Mouse (Mus musculus): ENCODE results near the gene Atp2a2.
"Not testable (repeated sequence)": the region's sequence is repeated elsewhere in the genome, so short reads cannot be mapped to it uniquely, and the experiment has no call there.

The Atp2a2 gene

GRCm38 (mm10) chr5:122449946-122450345 is 52.1 kb downstream of the Atp2a2 start:
- no peak for DNase-seq

GRCm38 (mm10) chr5:122448869-122449268 is 53.2 kb downstream of the Atp2a2 start:
- no peak for DNase-seq

GRCm38 (mm10) chr5:122447857-122448256 is 54.2 kb downstream of the Atp2a2 start:
- no peak for DNase-seq

DNA sequence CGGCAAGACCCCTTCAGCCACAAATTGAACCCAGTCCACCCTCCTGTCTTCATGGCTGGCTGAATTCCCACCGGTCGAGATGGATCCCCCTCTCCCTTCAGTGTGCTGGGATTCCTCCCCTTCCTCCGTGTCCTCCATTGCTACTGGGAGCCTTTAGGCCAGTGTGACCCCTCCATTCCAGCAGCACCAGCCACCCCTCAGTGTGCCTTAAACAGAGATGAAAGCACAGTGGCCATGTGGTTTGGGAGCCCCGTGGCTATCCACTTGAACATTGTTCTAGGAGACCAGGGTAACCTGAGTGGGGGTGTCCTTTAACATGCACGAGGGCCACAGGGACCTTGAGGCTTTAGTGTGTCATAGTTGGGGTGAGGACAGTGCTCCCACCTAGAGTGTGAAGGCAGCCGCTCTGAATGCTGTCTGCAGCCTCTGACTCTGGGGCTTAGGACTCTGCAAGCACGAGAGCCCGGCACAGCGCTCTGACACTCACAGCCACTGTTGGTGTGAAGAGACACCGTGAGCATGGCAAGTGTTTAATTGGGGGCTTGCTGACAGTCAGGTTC is 56.9 kb downstream of the Atp2a2 start:
- DNase-seq, result no peak

- no peak for DNase-seq
Observed at GRCm38 (mm10) chr5:122444492-122444891, 57.5 kb downstream of the Atp2a2 start.

GRCm38 (mm10) chr5:122440095-122440630 is 61.9 kb downstream of the Atp2a2 start:
- DNase-seq, result no peak

DNA sequence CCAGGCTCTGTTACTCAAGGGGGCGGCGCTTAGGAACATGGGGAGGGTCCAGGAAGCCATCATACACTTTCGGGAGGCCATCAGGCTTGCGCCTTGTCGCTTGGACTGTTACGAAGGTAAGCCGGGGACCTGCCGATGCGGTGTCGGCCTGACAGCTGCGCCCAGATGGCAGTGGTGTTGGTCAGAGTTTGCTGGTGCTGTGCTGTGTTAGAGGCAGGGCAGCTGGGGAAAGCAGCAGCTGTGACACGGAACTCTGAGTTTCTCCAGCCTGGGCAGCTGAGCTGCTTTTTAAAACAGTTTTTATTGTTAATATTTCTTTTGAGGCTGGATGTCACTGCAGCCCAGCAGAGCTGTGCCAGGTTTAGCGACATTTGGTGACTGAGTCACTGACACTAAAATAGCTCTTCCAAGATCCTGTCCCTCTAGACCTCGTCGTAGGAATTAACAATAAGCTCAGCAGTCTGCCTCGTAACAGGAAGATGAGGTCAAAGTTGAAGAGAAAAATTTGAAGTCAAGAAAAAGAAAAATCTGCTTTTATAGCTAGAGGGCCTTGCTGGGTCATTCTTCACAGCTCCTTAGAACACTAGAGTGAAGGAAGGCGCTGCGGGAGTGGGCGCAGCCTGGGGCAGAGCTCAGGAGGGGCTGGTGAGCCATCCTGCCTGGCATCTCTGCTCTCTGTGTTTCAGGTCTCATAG is 62.5 kb downstream of the Atp2a2 start:
- no peak for DNase-seq

DNA sequence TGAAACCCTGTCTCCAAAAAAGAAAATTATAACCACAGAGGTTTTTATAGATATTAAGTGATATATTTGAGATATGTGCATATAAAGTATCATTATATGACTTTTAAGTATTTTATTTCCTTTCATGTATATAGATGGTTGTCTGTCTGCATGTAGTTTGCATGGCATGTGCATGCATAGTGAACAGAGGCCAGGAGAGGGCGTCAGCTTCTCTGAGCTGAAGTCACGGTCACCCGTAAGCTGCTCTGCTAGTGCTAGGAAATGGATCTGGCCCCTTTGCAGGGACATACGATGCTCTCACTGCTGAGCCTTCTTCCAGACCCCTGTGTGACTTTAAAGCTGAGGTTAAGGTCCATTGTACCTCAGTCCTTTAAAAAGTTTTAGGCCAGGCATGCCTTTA is 67.5 kb downstream of the Atp2a2 start:
- no peak for DNase-seq

GRCm38 (mm10) chr5:122431221-122431620 is 70.8 kb downstream of the Atp2a2 start:
- no peak for DNase-seq

DNA sequence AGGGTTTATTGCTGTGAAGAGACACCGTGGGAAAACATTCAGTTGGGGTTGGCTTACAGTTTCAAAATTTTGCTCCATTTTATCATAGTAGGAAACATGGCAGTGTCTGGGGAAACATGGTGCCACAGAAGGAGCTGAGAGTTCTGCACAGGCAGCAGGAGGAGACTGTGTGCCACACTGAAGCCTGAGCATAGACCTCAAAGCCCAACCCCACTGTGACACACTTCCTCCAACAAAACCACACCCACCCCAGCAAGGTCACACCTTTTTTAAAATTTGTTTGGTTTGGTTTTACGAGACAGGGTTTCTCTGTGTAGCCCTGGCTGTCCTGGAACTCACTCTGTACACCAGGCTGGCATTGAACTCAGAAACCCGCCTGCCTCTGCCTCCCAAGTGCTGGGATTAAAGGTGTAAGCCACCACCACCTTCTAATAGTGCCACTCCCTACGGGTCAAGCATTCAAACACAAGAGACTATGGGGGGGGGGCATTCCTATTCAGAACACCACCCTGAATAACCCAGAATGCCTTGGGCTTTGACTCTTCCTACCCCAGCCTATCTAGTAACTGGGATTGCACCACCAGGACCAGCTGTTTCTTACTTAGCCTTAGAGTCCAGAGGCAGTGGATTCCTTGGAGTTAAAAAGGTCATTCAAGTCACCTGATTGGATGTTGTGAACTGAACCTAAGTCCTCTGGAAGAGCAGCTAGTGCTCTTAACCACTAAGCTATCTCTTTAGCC is 71.8 kb downstream of the Atp2a2 start:
- DNase-seq, result no peak

- DNase-seq, result no peak
Observed at GRCm38 (mm10) chr5:122425550-122425949, 76.5 kb downstream of the Atp2a2 start.

GRCm38 (mm10) chr5:122423083-122423482 is 78.9 kb downstream of the Atp2a2 start:
- DNase-seq, result no peak

DNA sequence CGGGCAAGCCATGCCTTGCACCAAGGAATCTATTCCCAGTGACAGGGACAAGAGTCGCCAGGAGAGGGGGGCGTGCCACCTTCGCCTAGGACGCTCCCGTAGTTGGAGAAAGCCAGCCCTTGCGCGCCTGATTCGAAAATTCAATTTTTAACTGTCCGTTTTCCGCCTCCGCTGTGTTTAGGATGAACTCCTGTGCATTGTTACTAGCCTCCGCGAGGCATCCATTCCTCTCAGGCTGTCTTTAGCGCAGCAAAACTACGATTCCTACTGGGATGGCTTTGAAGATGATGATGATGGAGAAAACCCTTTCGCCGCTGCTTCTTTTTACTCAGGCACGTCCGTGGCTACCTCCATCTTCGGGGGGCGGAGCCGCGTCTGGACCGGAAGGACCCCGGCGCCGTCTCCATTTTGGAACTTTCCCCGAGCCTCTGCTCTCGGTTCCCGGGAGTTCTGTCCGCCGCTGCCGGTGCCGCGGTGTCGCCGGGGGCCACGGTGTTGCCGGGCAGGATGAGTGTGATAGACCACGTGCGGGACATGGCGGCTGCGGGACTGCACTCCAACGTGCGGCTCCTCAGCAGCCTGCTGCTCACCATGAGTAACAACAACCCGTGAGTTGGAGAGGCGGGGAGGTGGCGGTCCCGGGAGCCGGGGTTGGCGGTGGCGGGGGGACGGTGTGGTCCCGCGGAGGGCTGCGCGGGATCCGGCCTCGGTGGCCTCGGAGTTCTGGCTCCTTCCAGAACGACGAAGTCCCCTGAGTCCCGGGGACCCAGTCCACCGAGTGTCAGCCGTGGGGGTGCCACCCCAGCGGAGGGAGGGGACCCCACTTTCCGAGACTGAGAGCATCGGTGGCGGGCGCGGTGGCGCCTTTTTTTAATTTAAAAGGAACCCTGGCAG is 79.7 kb downstream of the Atp2a2 start:
- DNase-seq, result peak; percentile 93 to 94

DNA sequence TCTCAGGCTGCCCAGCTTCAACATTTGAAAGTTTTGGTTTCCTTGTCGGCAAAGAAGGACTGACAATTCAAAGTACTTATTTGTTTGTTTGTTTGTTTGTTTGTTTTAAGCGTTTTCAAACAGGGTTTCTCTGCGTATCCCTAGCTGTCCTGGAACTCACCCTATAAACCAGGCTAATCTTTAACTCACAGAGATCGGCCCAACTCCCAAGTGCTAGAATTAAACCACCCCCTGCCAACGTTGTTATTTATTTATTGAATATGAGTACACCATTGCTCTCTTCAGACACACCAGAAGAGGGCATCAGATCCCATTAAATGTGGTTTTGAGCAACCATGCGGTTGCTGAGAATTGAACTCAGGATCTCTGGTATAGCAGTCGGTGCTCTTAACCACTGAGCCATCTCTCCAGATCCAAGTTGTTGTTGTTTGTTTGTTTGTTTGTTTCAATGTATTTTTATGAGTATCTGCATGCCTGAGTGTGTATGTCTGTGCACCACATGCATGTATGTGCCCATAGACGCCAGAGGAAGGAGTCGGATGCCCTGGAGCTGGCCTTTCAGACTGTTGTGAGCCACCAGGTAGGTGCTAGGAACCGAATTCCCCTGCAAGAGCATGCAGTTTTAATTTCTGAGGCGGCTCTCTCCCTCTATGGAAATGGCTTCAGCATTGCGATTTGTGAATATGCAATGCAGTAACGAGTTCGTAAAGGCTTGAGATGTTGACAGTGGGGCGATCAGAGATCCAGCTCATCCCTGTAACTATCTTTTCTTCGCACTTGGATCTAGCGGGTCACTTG is 80.6 kb downstream of the Atp2a2 start, which contains the start of gene Anapc7:
Gene Anapc7 (plus strand): TSS at position 423 of the 798 bp plus-strand sequence.
- DNase-seq, result no peak

- not testable (repeated sequence) for DNase-seq
Observed at GRCm38 (mm10) chr5:122420676-122421075, 81.3 kb downstream of the Atp2a2 start.

GRCm38 (mm10) chr5:122415465-122415864 is 86.6 kb downstream of the Atp2a2 start:
- DNase-seq, result no peak

DNA sequence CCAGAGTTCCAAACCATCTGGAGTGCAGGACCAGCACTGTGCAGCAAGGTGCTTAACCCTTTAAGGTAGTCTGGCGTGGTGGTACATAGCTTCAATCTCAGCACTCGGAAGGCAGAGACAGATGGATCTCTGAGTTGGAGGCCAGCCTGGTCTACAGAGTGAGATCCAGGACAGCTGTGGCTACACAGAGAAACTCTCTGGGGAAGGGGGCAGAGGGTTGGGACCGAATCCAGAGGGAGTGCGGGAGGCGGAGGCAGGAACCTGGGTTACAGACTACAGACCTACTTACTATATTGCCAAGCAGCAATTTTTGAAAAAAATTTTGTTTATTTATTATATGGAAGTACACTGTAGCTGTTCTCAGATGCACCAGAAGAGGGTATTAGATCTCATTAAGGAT is 87.7 kb downstream of the Atp2a2 start:
- no peak for DNase-seq

DNA sequence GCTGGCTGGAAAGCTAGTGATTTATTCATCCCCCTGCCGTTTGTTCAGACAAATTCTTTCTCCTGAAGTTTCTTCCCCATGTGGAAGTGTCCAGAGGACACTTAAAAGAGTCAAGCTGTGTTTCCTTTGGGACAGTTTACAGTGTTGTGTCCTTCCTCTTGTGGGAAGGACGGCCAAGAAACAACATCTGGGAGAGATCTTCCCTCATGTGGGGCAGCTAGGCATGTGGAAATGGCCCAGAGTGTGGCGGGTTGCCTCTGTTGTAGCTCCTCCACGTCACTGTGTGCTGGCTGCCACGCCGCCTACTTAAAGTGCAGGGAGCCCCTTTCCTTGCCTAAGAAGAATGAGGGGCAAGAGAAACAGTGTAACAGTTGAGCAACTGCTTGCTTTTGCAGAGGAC is 89.2 kb downstream of the Atp2a2 start:
- no peak for DNase-seq

GRCm38 (mm10) chr5:122411892-122412291 is 90.1 kb downstream of the Atp2a2 start:
- DNase-seq, result no peak

- peak in 1 of 2 experiments; percentile 59 for DNase-seq
Observed at GRCm38 (mm10) chr5:122409692-122410645, 92.1 kb downstream of the Atp2a2 start.

DNA sequence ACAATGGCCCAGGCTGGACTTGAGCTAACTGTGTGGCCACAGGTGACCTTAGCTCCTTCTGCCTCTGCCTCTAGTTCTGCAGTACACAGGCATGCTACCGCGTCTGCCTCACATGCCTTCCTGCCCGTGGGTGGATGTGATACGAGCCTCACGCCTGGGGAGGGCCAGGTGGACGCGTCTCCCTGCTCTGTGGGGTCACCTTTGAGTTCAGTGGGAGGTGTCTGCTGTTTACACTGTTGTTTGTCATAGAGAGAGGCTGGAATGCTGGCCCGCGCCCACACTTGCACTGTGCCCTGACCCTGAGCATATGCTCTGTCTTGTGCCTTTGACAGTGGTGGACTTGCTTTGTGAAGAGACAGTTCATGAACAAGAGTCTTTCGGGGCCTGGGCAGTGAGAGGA is 96.5 kb downstream of the Atp2a2 start:
- no peak for DNase-seq
